Mouse (Mus musculus) neural tube, embryonic 14.5 days (tissue): ENCODE measurements around the gene Ttc7. TPM values are rescaled to one million over a fixed set of nuclear protein-coding genes. Genes with fewer than 3 reads are reported as not detected.

Source experiments
- ATAC-seq: fragments of 200-750 bp; cut with Nextera tagmentation; 2 replicates; pipeline ENCODE4 v1.8.0; 2017; ENCODE audit warnings: low read depth, mild to moderate bottlenecking, moderate TSS enrichment, moderate library complexity
- H3K27ac ChIP-seq: fragments of 300-500 bp; sonication (generic); 2 replicates; pipeline ENCODE4 v1.5.1; 2014; ENCODE audit warnings: low read depth, mild to moderate bottlenecking, control low read depth, low read length, moderate library complexity, mixed read lengths
- H3K27me3 ChIP-seq: fragments of 300-500 bp; sonication (generic); 2 replicates; pipeline ENCODE4 v1.6.1; 2014; ENCODE audit warnings: low read length; ENCODE audit not compliant: control insufficient read depth, insufficient read depth
- H3K36me3 ChIP-seq: fragments of 300-500 bp; sonication (generic); 2 replicates; pipeline ENCODE4 v1.6.1; 2014; ENCODE audit warnings: low read length, mixed read lengths; ENCODE audit not compliant: control insufficient read depth, insufficient read depth
- H3K4me1 ChIP-seq: fragments of 300-500 bp; sonication (generic); 2 replicates; pipeline ENCODE4 v1.6.1; 2014; ENCODE audit warnings: low read length; ENCODE audit not compliant: control insufficient read depth, insufficient read depth
- H3K4me2 ChIP-seq: fragments of 300-500 bp; sonication (generic); 2 replicates; pipeline ENCODE4 v1.6.1; 2014; ENCODE audit warnings: mild to moderate bottlenecking, low read depth, low read length, control low read depth
- H3K4me3 ChIP-seq: fragments of 300-500 bp; sonication (generic); 2 replicates; pipeline ENCODE4 v1.5.1; 2014; ENCODE audit warnings: low read depth, low read length, control low read depth, mixed read lengths
- H3K9ac ChIP-seq: fragments of 300-500 bp; sonication (generic); replicated peaks from 2 replicates; pipeline ENCODE4 v1.6.1; 2014; ENCODE audit warnings: low read depth, mild to moderate bottlenecking, control low read depth, low read length, mixed read lengths
- H3K9me3 ChIP-seq: fragments of 300-500 bp; sonication (generic); 2 replicates; pipeline ENCODE4 v1.6.1; 2016; ENCODE audit warnings: low read length; ENCODE audit not compliant: control insufficient read depth
- WGBS: fragments of 180-500 bp; shearing (Covaris S2); extraction: QIAGEN DNeasy Blood & Tissue Kit; methylation state at CpG from one replicate; pipeline ENCODE4 v1.1.7; 2014; 5-methylcytosine and 5-hydroxymethylcytosine counted together
- polyA plus RNA-seq: library from polyadenylated mRNA; unstranded; fragments of >200 nt; fragmentation: Nextera tagmentation; extraction: Ambion mirVana; gene quantifications from 2 replicates; pipeline ENCODE4 v1.2.1, GENCODE M21; 2014

Gene Ttc7
- polyA plus RNA-seq, 1 experiment from 2014 or later, result 7.2 TPM

DNA sequence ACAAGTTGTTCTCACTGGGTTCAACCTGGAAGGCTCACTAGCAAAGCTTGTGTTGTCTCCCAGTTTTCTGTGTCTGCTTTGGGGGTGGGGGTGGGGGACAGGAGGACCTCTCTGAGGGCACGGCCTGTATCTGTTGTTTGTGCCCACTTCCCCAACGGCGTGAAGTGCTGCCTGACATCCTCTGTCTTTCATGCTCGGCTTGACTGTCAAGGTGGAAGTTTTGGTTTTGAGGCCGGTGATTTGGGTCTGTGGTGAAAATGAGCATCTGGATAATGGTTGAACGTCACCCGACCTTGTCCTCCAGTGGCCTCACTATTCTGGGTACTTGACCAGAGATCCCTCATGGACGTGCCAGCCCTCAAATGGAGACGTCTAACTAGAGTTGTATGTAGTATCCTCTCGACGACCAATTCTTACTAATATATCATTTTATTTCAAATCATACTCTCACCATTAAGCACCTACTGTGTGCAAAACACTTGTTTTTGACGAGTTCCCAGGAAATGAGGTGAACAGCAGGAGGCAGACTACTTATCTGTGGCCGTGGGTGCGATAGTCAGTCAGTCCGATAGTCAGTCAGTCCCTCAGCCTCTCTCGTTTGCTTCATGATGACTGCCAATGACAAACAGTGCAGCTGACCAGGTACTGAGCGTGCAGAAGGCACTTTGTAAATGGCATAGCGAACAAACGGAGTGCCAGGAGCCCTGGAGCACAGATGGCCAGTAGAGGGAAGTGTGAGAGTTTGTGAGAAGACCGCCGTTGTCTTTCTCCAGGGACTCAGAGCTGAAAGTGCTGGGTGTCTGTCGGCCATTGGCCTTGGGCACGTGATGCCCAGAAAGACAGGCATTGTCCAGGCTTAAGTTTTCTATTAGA lies 33.4 kb downstream of the Ttc7 start:
- WGBS, result 81% methylated on average over 23 of the region's 23 CpGs
- H3K4me1 ChIP-seq, result no peaks in the 10 kb centered on the region

DNA sequence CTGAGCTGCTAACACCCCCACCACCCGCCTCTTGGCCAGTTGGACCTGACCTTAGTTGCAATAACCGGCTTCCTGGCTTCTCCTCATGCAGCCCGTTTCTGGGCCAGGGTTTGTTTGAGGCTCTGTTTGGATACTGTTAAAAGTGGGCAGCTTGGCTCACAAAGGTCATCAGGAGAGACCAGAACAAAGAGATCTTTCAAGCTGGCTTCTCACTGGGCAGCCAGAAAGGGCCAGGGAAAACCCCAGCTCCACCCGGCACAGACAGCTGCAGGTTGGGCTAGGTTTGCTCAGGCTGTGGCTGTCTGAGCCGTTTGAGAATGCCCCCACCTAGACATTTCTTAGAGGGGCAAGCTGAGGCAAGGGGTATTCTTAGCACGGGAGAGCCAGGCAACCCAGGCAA lies 34.6 kb downstream of the Ttc7 start:
- ATAC-seq, result no peak
- WGBS, result 33% methylated on average over 6 of the region's 6 CpGs
- Histone ChIP-seq H3K9ac (no peak overlapping the region), H3K4me2 (no peak overlapping the region), H3K9me3 (no peaks in the 10 kb centered on the region), H3K27ac (no peak overlapping the region), H3K36me3 (no peaks in the 10 kb centered on the region), H3K4me3 (no peak overlapping the region), H3K27me3 (no peaks in the 10 kb centered on the region), H3K4me1 (no peaks in the 10 kb centered on the region)

More for the DNA sequence above, 33.4 kb downstream of the Ttc7 start:
- no peak overlapping the region for H3K9ac ChIP-seq
- H3K27me3 ChIP-seq, result no peaks in the 10 kb centered on the region
- no peak overlapping the region for H3K4me3 ChIP-seq
- no peaks in the 10 kb centered on the region for H3K9me3 ChIP-seq
- no peaks in the 10 kb centered on the region for H3K36me3 ChIP-seq
- no peak for ATAC-seq
- no peak overlapping the region for H3K27ac ChIP-seq
- no peak overlapping the region for H3K4me2 ChIP-seq

DNA sequence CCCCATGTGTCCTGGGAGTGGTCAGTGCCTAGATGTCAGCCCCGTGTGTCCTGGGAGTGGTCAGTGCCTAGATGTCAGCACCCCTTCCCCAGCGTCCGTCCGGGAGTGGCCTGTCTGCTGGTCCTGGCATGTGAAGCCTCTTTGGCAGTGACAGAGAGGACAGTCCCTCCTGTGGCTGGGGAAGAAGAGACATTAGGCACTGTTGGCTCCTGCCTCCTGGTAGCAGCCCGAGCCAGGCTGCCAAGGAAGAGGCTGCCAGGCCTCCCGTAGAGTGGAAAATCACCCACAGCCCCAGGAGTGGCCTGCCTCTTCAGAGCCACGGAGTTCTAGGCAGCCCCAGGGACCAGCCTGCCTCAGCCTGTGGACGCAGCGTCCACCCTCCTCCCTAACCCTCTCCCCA lies 35.3 kb downstream of the Ttc7 start:
- no peak for ATAC-seq
- WGBS, result 74% methylated on average over 9 of the region's 9 CpGs
- H3K9me3 ChIP-seq, result no peaks in the 10 kb centered on the region

DNA sequence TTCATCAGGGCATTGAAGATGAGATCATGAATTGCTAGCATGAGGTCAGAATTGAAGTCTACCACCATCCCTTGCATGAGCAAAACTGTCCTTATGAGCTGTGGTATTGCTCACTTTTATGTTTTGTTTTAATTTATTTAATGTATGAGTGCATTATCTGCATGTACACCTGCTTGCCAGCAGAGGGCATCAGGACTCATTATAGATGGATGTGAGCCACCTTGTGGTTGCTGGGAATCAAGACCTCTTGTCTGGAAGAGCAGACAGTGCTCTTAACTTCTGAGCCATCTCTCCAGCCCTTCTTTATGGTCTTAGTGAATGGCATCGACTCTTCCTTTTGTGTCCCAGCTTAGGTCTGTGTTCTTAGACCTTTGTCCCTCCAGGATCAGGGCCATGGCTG lies 39.0 kb downstream of the Ttc7 start:
- Histone ChIP-seq H3K4me1 (peaks cover 3% of the 10 kb centered on the region; the same call in 1 of the 2 replicates), H3K9ac (no peak overlapping the region), H3K27ac (no peak overlapping the region), H3K9me3 (no peaks in the 10 kb centered on the region), H3K4me3 (no peak overlapping the region), H3K27me3 (no peaks in the 10 kb centered on the region), H3K36me3 (no peaks in the 10 kb centered on the region), H3K4me2 (no peak overlapping the region)
- 81% methylated on average over 1 of the region's 1 CpGs for WGBS
- no peak for ATAC-seq

More for the DNA sequence above, 35.3 kb downstream of the Ttc7 start:
- no peak overlapping the region for H3K9ac ChIP-seq
- H3K4me1 ChIP-seq, result no peaks in the 10 kb centered on the region
- H3K4me3 ChIP-seq, result no peak overlapping the region
- no peaks in the 10 kb centered on the region for H3K36me3 ChIP-seq
- H3K27me3 ChIP-seq, result no peaks in the 10 kb centered on the region
- H3K27ac ChIP-seq, result no peak overlapping the region
- H3K4me2 ChIP-seq, result no peak overlapping the region

DNA sequence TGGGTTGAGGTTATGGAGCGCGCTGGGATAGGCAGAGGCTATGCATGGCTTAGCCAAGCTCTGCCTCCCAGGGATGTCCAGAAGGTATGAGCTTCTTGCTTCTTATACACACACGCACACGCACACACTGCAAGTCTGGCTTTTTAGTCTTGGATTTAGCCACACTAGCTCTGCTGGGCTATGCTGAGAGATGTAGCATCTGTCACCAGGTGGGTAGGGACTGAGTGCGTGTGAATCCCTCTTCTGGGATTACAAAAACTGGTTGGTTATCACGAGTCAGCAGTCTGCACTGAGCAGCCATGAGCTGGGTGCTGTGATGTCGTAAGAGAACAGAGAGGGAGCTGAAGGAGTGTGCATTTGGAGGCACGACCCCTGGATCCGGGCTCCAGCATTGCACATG lies 40.5 kb downstream of the Ttc7 start:
- no peak for ATAC-seq
- H3K27me3 ChIP-seq, result no peaks in the 10 kb centered on the region
- 86% methylated on average over 9 of the region's 9 CpGs for WGBS
- H3K36me3 ChIP-seq, result no peaks in the 10 kb centered on the region
- peaks cover 11% of the 10 kb centered on the region for H3K4me1 ChIP-seq
- no peak overlapping the region for H3K4me3 ChIP-seq
- no peaks in the 10 kb centered on the region for H3K9me3 ChIP-seq
- no peak overlapping the region for H3K9ac ChIP-seq
- no peak overlapping the region for H3K27ac ChIP-seq
- no peak overlapping the region for H3K4me2 ChIP-seq

DNA sequence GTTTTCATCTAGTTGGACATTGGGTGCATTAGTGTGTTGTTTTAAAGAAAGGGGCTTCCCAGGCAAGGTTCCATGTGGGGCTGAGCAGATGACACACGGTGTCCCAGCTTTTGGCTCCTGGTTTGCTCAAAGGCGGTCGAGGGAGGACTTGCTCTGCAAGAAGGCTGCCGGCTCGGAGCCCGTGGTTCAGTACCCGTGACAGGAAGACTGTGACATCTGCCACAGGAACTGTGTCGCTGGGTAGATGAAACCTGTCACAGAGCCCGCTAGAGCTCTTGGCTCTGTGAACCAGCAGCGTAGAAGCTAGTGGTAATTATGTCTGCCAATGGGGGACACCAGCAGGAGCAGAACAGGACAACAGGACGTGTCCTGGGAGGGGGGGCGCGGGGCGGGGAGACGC lies 42.8 kb downstream of the Ttc7 start:
- no peak for ATAC-seq
- H3K9me3 ChIP-seq, result no peaks in the 10 kb centered on the region
- no peak overlapping the region for H3K4me3 ChIP-seq
- H3K9ac ChIP-seq, result no peak overlapping the region
- no peaks in the 10 kb centered on the region for H3K36me3 ChIP-seq
- no peak overlapping the region for H3K4me2 ChIP-seq
- no peaks in the 10 kb centered on the region for H3K27me3 ChIP-seq
- no peak overlapping the region for H3K27ac ChIP-seq
- H3K4me1 ChIP-seq, result peaks cover 19% of the 10 kb centered on the region
- 74% methylated on average over 15 of the region's 15 CpGs for WGBS

DNA sequence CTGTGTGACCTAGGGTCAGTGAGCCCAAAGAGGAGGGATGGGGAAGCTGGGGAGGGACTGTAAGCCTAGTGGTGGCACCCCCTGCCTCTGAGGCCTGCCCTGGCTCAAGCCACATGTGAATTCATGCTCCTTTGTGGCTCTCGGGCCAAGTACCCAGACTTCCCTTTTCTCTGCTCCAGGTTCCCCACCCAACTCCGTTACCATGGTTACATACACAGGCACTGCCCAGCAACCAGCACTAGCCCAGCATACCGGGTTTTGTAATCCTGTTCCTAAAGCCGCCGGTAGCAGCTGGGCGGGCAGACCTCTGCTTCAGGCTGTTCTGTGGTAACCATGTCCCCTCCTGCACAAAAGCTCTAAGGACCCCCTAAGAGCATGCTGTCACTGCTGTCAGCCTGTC lies 44.3 kb downstream of the Ttc7 start:
- no peaks in the 10 kb centered on the region for H3K27me3 ChIP-seq
- no peak overlapping the region for H3K4me3 ChIP-seq
- H3K36me3 ChIP-seq, result no peaks in the 10 kb centered on the region
- H3K4me1 ChIP-seq, result peaks cover 34% of the 10 kb centered on the region
- peak; percentile 21; the same call in 1 of the 2 replicates for ATAC-seq
- H3K27ac ChIP-seq, result peak overlapping the region; percentile 34; the same call in 1 of the 2 replicates
- no peaks in the 10 kb centered on the region for H3K9me3 ChIP-seq
- 16% methylated on average over 6 of the region's 6 CpGs for WGBS
- no peak overlapping the region for H3K9ac ChIP-seq
- no peak overlapping the region for H3K4me2 ChIP-seq

DNA sequence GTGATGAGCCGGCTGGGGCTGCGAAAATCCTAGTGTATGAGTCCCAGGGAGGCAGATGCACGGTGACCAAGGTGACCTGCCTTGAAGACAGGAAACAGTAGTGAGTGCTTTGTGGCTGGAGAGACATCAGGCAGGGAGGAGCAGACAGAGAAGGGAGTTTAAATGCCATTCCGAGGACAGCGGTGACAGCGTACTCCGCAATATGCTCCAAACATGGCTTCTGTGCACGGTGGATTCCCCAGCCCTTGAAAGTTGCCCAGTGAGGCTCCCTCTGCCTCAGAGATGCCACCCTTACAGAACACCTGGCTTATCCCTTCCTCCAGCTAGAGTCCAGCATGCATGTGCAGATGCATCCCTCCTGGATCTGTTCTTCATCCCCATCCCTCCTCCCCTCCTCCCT lies 45.0 kb downstream of the Ttc7 start:
- Histone ChIP-seq H3K4me3 (no peak overlapping the region), H3K9ac (no peak overlapping the region), H3K9me3 (no peaks in the 10 kb centered on the region), H3K27me3 (no peaks in the 10 kb centered on the region), H3K27ac (peak overlapping the region; percentile 34; the same call in 1 of the 2 replicates), H3K36me3 (no peaks in the 10 kb centered on the region), H3K4me2 (no peak overlapping the region), H3K4me1 (peaks cover 40% of the 10 kb centered on the region)
- 70% methylated on average over 8 of the region's 8 CpGs for WGBS
- no peak for ATAC-seq

DNA sequence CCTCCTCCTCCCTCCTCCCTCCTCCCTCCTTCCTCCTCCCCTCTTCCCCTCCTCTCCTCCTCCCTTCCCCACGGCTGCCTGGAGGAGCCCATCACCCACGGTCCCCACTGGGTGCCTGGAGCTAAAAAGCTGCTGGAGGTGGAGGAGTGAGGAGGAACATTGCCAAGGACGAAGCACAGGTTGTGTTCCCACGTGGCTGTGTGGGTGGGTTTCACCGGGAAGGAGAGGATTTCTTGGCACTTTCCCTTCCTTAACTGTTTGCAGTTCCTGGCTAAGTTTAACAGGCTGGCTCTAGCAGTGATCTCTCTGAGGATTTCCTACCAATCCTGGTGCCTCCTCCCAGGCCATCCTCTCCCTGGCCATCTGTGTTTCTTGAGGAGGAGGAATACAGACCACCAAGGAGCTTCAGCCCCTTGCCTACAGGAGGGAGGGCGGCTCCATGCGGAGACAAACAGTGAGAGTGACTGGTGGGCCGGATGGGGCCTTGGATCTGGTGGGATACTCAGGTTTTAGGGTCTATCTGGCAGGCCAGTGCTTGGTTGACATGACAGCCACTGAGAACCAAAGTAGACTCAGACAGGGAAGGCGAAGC lies 45.6 kb downstream of the Ttc7 start:
- H3K27ac ChIP-seq, result no peak overlapping the region
- no peak for ATAC-seq

More for the DNA sequence above, 45.6 kb downstream of the Ttc7 start:
- Histone ChIP-seq H3K4me3 (no peak overlapping the region), H3K4me1 (peaks cover 42% of the 10 kb centered on the region), H3K9ac (no peak overlapping the region), H3K27me3 (no peaks in the 10 kb centered on the region), H3K36me3 (no peaks in the 10 kb centered on the region), H3K4me2 (no peak overlapping the region), H3K9me3 (no peaks in the 10 kb centered on the region)
- WGBS, result 63% methylated on average over 8 of the region's 9 CpGs
